Mouse (Mus musculus): ENCODE measurements around the gene Kbtbd7. TPM values are rescaled to one million over a fixed set of nuclear protein-coding genes. Genes with fewer than 3 reads are reported as not detected.
"Not testable (repeated sequence)": the region's sequence is repeated elsewhere in the genome, so short reads cannot be mapped to it uniquely, and the experiment has no call there.

Kbtbd7 gene
- total RNA-seq (2021), result 10 to 100 TPM; 12.4 to 13.1 TPM

GRCm38 (mm10) chr14:79425979-79426729 is at the start of gene Kbtbd7:
Gene Kbtbd7 (plus strand): TSS chr14:79426511.
- intact Hi-C loops (cut with DNase I), result no loop called here
- DNase-seq, result peak; percentile 96 to 97

GRCm38 (mm10) chr14:79377041-79377440 is 49.3 kb upstream of the Kbtbd7 start:
- DNase-seq, result no peak
- intact Hi-C loops (cut with DNase I), result no loop called here

GRCm38 (mm10) chr14:79383120-79383519 is 43.2 kb upstream of the Kbtbd7 start:
- intact Hi-C loops (cut with DNase I), result no loop called here

GRCm38 (mm10) chr14:79388304-79388703 is 38.0 kb upstream of the Kbtbd7 start:
- DNase-seq, result no peak
- intact Hi-C loops (cut with DNase I), result no loop called here

More at GRCm38 (mm10) chr14:79383120-79383519, 43.2 kb upstream of the Kbtbd7 start:
- no peak for DNase-seq

- DNase-seq, result peak; percentile 74 to 78
- intact Hi-C loops (cut with DNase I), result loop anchor here (5.0 kb wide), 1 partner anchor 173 kb away; no protein-coding TSS in a partner anchor
These were observed 36.7 kb upstream of the Kbtbd7 start for GRCm38 (mm10) chr14:79389438-79390264.

- peak; percentile 97 for DNase-seq
- intact Hi-C loops (cut with DNase I), result loop anchor here (5.0 kb wide), 1 partner anchor 172 kb away; no protein-coding TSS in a partner anchor
These were observed 35.9 kb upstream of the Kbtbd7 start, which contains the start of gene Naa16 for GRCm38 (mm10) chr14:79390265-79390926. Gene Naa16 (minus strand): TSS chr14:79390778.

GRCm38 (mm10) chr14:79393289-79393688 is 33.0 kb upstream of the Kbtbd7 start:
- intact Hi-C loops (cut with DNase I), result loop anchor here (5.0 kb wide), 1 partner anchor 169 kb away; no protein-coding TSS in a partner anchor

GRCm38 (mm10) chr14:79394564-79394963 is 31.7 kb upstream of the Kbtbd7 start:
- peak; percentile 38 to 42 for DNase-seq
- intact Hi-C loops (cut with DNase I), result loop anchor here (1.0 to 5.0 kb wide), 3 partner anchors 56 to 168 kb away; partner anchors contain the start of gene Kbtbd6

More at GRCm38 (mm10) chr14:79393289-79393688, 33.0 kb upstream of the Kbtbd7 start:
- no peak for DNase-seq

GRCm38 (mm10) chr14:79397321-79398122 is 28.8 kb upstream of the Kbtbd7 start, which contains the start of gene Mtrf1:
Gene Mtrf1 (plus strand): TSS chr14:79397772.
- DNase-seq, result peak; percentile 70 to 82

GRCm38 (mm10) chr14:79407641-79408040 is 18.7 kb upstream of the Kbtbd7 start:
- intact Hi-C loops (cut with DNase I), result no loop called here
- DNase-seq, result no peak

More at GRCm38 (mm10) chr14:79397321-79398122, 28.8 kb upstream of the Kbtbd7 start, which contains the start of gene Mtrf1:
- intact Hi-C loops (cut with DNase I), result loop anchor here (1.0 kb wide), 1 partner anchor 70 kb away; no protein-coding TSS in a partner anchor

GRCm38 (mm10) chr14:79409278-79409830 is 17.0 kb upstream of the Kbtbd7 start:
- intact Hi-C loops (cut with DNase I), result no loop called here
- no peak for DNase-seq

GRCm38 (mm10) chr14:79410662-79411061 is 15.6 kb upstream of the Kbtbd7 start:
- no peak for DNase-seq
- intact Hi-C loops (cut with DNase I), result no loop called here

GRCm38 (mm10) chr14:79413121-79413520 is 13.2 kb upstream of the Kbtbd7 start:
- DNase-seq, result no peak
- intact Hi-C loops (cut with DNase I), result no loop called here

- intact Hi-C loops (cut with DNase I), result no loop called here
- no peak for DNase-seq
These were observed 6.1 kb upstream of the Kbtbd7 start for GRCm38 (mm10) chr14:79420083-79420685.

- DNase-seq, result peak; percentile 20 to 24
- intact Hi-C loops (cut with DNase I), result not testable (repeated sequence)
These were observed 537 bp downstream of the Kbtbd7 start for GRCm38 (mm10) chr14:79426730-79427365.

GRCm38 (mm10) chr14:79434068-79434467 is 7.8 kb downstream of the Kbtbd7 start:
- DNase-seq, result no peak
- intact Hi-C loops (cut with DNase I), result no loop called here

GRCm38 (mm10) chr14:79440655-79441054 is 14.3 kb downstream of the Kbtbd7 start:
- intact Hi-C loops (cut with DNase I), result no loop called here
- no peak for DNase-seq

GRCm38 (mm10) chr14:79441441-79441840 is 15.1 kb downstream of the Kbtbd7 start:
- intact Hi-C loops (cut with DNase I), result no loop called here
- no peak for DNase-seq

All from heart, postnatal 10 days (tissue).